Mouse (Mus musculus): Measurements from ENCODE around the gene Tex2. TPM values are rescaled to one million over a fixed set of nuclear protein-coding genes. Genes with fewer than 3 reads are reported as not detected.
"Not testable (repeated sequence)": the region's sequence is repeated elsewhere in the genome, so short reads cannot be mapped to it uniquely, and the experiment has no call there.

Gene Tex2
- polyA plus RNA-seq, 1 experiment from 2014 or later, result 32.1 TPM

DNA sequence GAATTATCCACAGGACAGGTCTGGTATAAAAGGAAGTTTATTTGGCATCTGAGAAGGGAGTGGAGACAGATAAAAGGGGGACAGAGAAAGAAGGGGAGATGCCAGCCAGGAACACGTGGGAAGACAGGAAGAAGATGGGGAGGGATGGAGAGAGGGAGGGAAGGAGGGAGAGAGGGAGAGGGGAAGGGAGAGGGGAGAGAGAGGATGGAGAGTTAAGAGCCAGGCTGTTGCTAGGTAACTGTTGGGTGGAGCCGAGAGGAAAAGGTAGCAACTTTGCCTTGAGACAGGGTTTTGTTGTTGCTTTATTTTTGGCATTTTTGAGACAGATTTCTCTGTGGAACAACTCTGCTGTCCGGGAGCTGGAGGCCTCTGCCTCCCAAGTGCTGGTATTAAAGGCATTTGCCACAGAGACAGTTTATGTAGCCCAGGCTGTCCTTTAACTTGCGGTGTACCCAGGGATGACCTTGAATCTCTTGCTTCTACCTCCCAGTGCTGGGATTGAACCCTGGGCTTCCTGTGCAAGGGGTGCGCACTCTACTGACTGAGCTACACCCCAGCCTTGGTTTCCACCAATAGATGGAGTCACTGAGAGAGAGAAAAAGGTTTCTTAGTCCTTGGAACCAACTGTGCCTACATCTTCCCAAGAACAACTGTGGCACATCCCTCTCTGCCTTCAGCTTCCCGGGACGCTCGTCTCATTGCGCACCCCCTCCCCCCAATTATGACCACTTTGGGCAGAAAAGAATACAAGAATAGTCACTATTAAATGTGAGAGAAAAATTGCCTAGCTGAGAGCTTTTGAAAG lies 25.5 kb upstream of the Tex2 start:
- Histone ChIP-seq H3K4me3 (no peak overlapping the region), H3K27me3 (replicated peaks) (no peaks in the 10 kb centered on the region), H3K9me3 (no peaks in the 10 kb centered on the region), H3K9ac (no peak overlapping the region), H3K4me1 (peaks cover 11% of the 10 kb centered on the region), H3K4me2 (no peak overlapping the region), H3K27ac (no peak overlapping the region), H3K36me3 (replicated peaks) (no peaks in the 10 kb centered on the region)
- 32% methylated on average over 9 of the region's 9 CpGs for WGBS
- no peak for ATAC-seq (replicated peaks)

DNA sequence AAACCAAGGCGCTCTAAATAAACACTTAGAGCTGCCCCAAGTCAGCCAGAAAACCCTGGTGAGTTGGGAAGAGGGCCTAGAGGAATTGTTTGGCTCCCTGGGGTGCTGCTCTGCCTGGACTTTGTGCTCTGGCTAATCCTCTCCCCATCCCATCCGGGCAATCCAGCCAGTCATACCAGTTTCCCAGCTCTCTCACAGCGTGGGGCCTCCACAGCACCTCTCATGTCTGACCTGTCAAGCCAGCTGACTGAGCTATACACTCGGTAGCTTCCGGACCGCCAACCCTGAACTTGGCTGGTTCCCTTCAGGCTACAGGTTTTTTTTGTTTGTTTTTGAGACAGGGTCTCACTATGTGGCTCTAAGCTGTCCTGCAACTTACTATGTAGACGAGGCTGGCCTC lies 24.5 kb upstream of the Tex2 start:
- 17% methylated on average over 7 of the region's 7 CpGs for WGBS
- Histone ChIP-seq H3K4me1 (peaks cover 11% of the 10 kb centered on the region), H3K27me3 (replicated peaks) (no peaks in the 10 kb centered on the region), H3K4me3 (no peak overlapping the region), H3K27ac (no peak overlapping the region), H3K4me2 (no peak overlapping the region), H3K36me3 (replicated peaks) (no peaks in the 10 kb centered on the region), H3K9ac (no peak overlapping the region), H3K9me3 (no peaks in the 10 kb centered on the region; the same call in 1 of the 2 replicates)
- no peak for ATAC-seq (replicated peaks)

- Histone ChIP-seq H3K27me3 (replicated peaks) (no peaks in the 10 kb centered on the region), H3K36me3 (replicated peaks) (no peaks in the 10 kb centered on the region), H3K4me1 (peaks cover 11% of the 10 kb centered on the region), H3K4me2 (no peak overlapping the region), H3K9ac (no peak overlapping the region), H3K27ac (no peak overlapping the region), H3K4me3 (no peak overlapping the region), H3K9me3 (peaks cover 4% of the 10 kb centered on the region; the same call in 1 of the 2 replicates)
- no peak for ATAC-seq (replicated peaks)
- 55% methylated on average over 2 of the region's 2 CpGs for WGBS
Observed at GRCm38 (mm10) chr11:106635946-106636345, 22.7 kb upstream of the Tex2 start.

DNA sequence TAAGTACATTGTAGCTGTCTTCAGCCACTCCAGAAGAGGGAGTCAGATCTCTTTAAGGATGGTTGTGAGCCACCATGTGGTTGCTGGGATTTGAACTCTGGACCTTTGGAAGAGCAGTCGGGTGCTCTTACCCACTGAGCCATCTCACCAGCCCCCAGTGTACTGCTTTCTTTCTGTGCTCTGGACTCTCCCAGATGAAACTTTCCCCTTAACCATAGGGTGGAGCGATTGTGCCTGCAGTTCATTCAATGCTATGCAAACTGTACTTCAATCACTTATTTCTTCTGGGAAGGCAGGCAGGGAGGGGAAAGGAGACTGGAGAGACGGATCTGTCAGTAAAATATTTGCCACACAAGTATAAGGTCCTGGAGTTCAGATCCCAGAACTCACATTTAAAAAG lies 21.0 kb upstream of the Tex2 start:
- ATAC-seq (replicated peaks); H3K4me3 ChIP-seq; H3K27ac ChIP-seq; H3K27me3 ChIP-seq (replicated peaks); H3K4me1 ChIP-seq; H3K36me3 ChIP-seq (replicated peaks); H3K9me3 ChIP-seq; H3K4me2 ChIP-seq; H3K9ac ChIP-seq: not testable (repeated sequence)
- 93% methylated on average over 3 of the region's 3 CpGs for WGBS

DNA sequence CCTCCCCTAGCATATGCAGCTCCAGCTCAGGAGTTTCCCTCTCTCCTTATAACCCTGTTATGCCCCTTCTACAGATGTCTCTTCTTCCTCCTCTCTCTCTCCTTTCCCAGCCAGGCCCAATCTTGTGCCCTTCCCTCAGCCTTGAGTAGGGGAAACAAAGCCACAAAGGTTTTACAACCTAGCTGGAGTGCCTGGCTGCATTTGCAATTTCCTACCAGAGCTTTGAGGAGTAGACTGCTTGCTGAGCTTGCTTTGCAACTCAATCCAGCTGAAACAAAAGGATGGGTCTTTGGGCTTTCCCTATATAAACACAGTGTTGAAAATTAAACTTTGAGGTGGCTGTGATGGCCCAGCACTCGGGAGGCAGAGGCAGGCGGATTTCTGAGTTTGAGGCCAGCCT lies 20.2 kb upstream of the Tex2 start:
- 93% methylated on average over 2 of the region's 2 CpGs for WGBS
- Histone ChIP-seq H3K36me3 (replicated peaks) (no peaks in the 10 kb centered on the region), H3K27me3 (replicated peaks) (no peaks in the 10 kb centered on the region), H3K9me3 (peaks cover 4% of the 10 kb centered on the region; the same call in 1 of the 2 replicates), H3K9ac (no peak overlapping the region), H3K4me3 (no peak overlapping the region), H3K27ac (no peak overlapping the region), H3K4me2 (no peak overlapping the region), H3K4me1 (no peaks in the 10 kb centered on the region)
- no peak for ATAC-seq (replicated peaks)

- ATAC-seq (replicated peaks), result 0 out of 2 replicates have a peak, but pooled peaks have one; percentile 20
- Histone ChIP-seq H3K4me1 (no peaks in the 10 kb centered on the region), H3K27ac (no peak overlapping the region), H3K27me3 (replicated peaks) (no peaks in the 10 kb centered on the region), H3K36me3 (replicated peaks) (no peaks in the 10 kb centered on the region), H3K4me2 (no peak overlapping the region), H3K9ac (no peak overlapping the region), H3K4me3 (no peak overlapping the region), H3K9me3 (0 out of 2 replicates have a peak, but pooled peaks cover 4% of the 10 kb centered on the region)
- WGBS, result 22% methylated on average over 6 of the region's 6 CpGs
Observed at GRCm38 (mm10) chr11:106627692-106628091, 14.5 kb upstream of the Tex2 start.

DNA sequence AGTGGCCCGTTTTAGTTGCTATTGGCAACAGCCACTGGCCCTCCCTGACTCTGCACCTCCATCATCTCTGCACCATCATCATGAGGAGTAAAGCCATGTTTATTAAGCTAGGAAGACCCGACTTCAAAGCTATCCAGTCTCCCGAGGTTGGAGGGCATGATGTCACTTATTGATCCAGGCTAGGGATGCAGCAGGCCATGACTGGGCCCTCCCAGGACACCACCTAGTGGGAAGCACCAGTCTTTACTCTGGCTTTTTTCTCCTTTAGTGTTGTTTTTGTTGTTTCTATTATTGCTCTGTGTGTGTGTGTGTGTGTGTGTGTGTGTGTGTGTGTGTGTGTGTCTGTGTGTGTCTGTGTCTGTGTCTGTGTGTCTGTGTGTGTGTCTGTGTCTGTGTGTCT lies 12.4 kb upstream of the Tex2 start:
- Histone ChIP-seq H3K4me2 (no peak overlapping the region), H3K27ac (no peak overlapping the region), H3K36me3 (replicated peaks) (no peaks in the 10 kb centered on the region), H3K9me3 (no peaks in the 10 kb centered on the region), H3K4me1 (no peaks in the 10 kb centered on the region), H3K4me3 (no peak overlapping the region), H3K27me3 (replicated peaks) (no peaks in the 10 kb centered on the region), H3K9ac (no peak overlapping the region)
- WGBS, result 21% methylated on average over 3 of the region's 3 CpGs
- ATAC-seq (replicated peaks), result no peak

GRCm38 (mm10) chr11:106623629-106624028 lies 10.4 kb upstream of the Tex2 start:
- Histone ChIP-seq H3K27ac (no peak overlapping the region), H3K9ac (no peak overlapping the region), H3K36me3 (replicated peaks) (no peaks in the 10 kb centered on the region), H3K9me3 (no peaks in the 10 kb centered on the region), H3K4me2 (no peak overlapping the region), H3K4me1 (no peaks in the 10 kb centered on the region), H3K4me3 (no peak overlapping the region), H3K27me3 (replicated peaks) (no peaks in the 10 kb centered on the region)
- ATAC-seq (replicated peaks), result no peak
- WGBS, result 84% methylated on average over 2 of the region's 2 CpGs

DNA sequence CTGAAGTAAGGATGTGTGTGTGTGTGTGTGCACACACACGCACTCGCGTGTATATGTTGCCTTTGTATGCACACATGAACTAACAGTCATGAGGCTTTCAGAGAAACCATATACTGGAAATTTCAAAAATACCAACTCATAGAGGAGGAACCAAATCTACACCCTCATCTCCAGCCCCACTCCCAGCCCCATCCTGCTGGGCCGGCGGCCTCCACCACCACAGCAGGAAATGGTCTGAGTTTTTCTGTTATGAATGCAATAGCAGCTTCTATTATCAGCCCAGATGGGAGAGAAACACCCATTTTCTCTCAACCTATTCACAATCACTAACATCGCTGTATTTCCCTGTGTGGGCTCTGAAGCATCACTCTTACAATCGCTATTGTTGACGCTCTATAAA lies 8.8 kb upstream of the Tex2 start:
- H3K9ac ChIP-seq, result no peak overlapping the region
- no peak overlapping the region for H3K27ac ChIP-seq
- H3K4me2 ChIP-seq, result no peak overlapping the region
- ATAC-seq (replicated peaks), result no peak
- H3K36me3 ChIP-seq (replicated peaks), result no peaks in the 10 kb centered on the region
- 77% methylated on average over 8 of the region's 8 CpGs for WGBS
- H3K4me3 ChIP-seq, result no peak overlapping the region
- no peaks in the 10 kb centered on the region for H3K4me1 ChIP-seq
- H3K27me3 ChIP-seq (replicated peaks), result no peaks in the 10 kb centered on the region
- no peaks in the 10 kb centered on the region for H3K9me3 ChIP-seq

DNA sequence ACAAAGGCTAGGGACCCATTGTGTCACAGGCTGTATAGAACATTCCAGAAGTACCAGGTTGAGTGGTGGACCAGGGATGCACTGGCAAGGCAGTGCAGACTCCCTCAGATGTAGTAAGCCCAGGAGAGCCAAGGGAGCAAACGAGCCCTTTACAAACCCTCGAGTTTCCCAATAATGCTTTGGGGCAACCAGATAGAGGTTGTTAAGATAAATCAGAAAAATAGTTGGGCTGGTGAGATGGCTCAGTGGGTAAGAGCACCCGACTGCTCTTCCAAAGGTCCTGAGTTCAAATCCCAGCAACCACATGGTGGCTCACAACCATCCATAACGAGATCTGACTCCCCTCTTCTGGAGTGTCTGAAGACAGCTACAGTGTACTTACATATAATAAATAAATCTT lies 5.5 kb upstream of the Tex2 start:
- ATAC-seq (replicated peaks); H3K4me1 ChIP-seq; H3K27me3 ChIP-seq (replicated peaks); H3K27ac ChIP-seq; H3K9me3 ChIP-seq; H3K4me2 ChIP-seq; H3K9ac ChIP-seq; H3K4me3 ChIP-seq; H3K36me3 ChIP-seq (replicated peaks): not testable (repeated sequence)
- WGBS, result 84% methylated on average over 4 of the region's 4 CpGs

GRCm38 (mm10) chr11:106617821-106618580 lies 4.8 kb upstream of the Tex2 start:
- H3K9ac ChIP-seq, result no peak overlapping the region
- WGBS, result 87% methylated on average over 13 of the region's 13 CpGs
- no peaks in the 10 kb centered on the region for H3K36me3 ChIP-seq (replicated peaks)
- H3K27ac ChIP-seq, result no peak overlapping the region
- H3K9me3 ChIP-seq, result no peaks in the 10 kb centered on the region
- no peak for ATAC-seq (replicated peaks)
- H3K4me2 ChIP-seq, result no peak overlapping the region
- no peaks in the 10 kb centered on the region for H3K27me3 ChIP-seq (replicated peaks)
- no peak overlapping the region for H3K4me3 ChIP-seq
- H3K4me1 ChIP-seq, result peaks cover 4% of the 10 kb centered on the region

DNA sequence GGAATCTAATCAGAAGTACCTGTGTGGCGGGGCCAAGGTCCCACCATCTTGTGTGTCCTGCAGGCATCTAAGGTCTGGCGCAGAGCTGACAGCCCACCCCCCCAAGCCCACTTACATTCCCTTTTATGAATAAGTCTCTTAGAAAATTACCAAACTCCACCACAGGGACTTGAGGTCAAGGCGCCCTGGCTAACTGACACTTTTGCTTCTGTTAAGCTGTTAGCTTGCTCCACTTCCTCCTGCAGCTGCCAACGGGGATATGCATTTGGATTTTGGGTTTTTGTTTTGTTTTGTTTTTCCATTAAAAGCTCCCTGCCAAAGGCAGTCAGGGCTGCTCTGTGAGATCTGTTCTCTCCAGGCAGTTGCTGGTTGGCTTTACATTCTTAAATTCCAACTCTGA lies 2.3 kb upstream of the Tex2 start:
- Histone ChIP-seq H3K9ac (no peak overlapping the region), H3K36me3 (replicated peaks) (no peaks in the 10 kb centered on the region), H3K27me3 (replicated peaks) (no peaks in the 10 kb centered on the region), H3K9me3 (no peaks in the 10 kb centered on the region), H3K4me1 (peaks cover 18% of the 10 kb centered on the region), H3K4me3 (no peak overlapping the region), H3K4me2 (no peak overlapping the region), H3K27ac (no peak overlapping the region)
- no peak for ATAC-seq (replicated peaks)
- WGBS, result 87% methylated on average over 4 of the region's 4 CpGs

DNA sequence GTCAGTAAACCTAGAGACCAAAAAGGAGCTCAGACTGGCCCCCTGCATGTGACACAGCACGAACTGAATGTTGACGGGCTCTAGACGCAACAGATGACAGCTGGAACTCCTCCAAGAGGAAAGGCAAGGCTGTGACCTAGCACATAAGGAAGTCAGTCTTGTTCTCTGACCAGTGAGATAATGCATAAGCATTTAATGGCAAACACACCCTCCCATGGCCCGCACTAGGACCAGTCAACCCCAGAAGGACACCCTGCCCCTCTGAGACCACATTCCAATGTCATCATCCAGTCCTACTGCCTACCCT lies 1.1 kb upstream of the Tex2 start:
- no peak overlapping the region for H3K4me2 ChIP-seq
- no peaks in the 10 kb centered on the region for H3K9me3 ChIP-seq
- peaks cover 18% of the 10 kb centered on the region for H3K4me1 ChIP-seq
- 85% methylated on average over 4 of the region's 4 CpGs for WGBS
- no peaks in the 10 kb centered on the region for H3K27me3 ChIP-seq (replicated peaks)
- no peak overlapping the region for H3K27ac ChIP-seq
- H3K36me3 ChIP-seq (replicated peaks), result no peaks in the 10 kb centered on the region
- no peak for ATAC-seq (replicated peaks)
- H3K9ac ChIP-seq, result no peak overlapping the region
- no peak overlapping the region for H3K4me3 ChIP-seq
